In the genomic region with DNA sequence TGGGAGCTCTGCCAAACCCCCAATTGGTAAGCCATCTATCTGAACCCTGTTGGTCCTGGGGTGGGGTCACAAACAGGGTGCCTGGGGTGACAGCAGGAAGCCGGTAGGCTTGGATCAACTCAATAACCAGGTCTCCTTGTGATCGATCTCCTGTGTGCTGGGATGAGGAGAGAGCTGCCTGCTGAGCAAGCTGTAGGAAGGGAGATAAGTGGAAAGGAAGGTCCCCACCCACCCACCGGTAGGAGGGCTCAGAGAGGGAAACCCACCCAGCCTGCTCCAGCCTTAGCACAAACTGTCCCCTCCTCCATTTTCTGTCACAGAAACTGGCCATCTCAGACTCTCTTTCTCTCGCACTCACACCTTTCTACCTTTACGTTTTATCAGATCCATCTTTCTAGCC, we compare ENCODE assay signal across 28 mouse cellular contexts. TPM values are rescaled to one million over a fixed set of nuclear protein-coding genes. Genes with fewer than 3 reads are reported as not detected.
"Had no signal": no experiment of that assay in that cellular context is flagged by ENCODE, and none has a peak within 500 bp of the region (broad histone marks: within the 10 kb centered on the region; RNA-seq: fewer than 3 reads in every experiment).

No protein-coding gene starts in this region.

- H3K9ac ChIP-seq: heart, embryonic 13.5 days; heart, embryonic 15.5 days; hindbrain, embryonic 13.5 days; hindbrain, embryonic 15.5 days; kidney, embryonic 15.5 days; limb, embryonic 13.5 days; limb, embryonic 15.5 days; liver, embryonic 14.5 days had no signal

- H3K9me3 ChIP-seq: heart, embryonic 15.5 days; hindbrain, embryonic 13.5 days; hindbrain, embryonic 15.5 days; kidney, embryonic 15.5 days; limb, embryonic 13.5 days; limb, embryonic 15.5 days had no signal

- H3K4me1 ChIP-seq: heart, embryonic 13.5 days; heart, embryonic 15.5 days; hindbrain, embryonic 13.5 days; hindbrain, embryonic 15.5 days; kidney, embryonic 15.5 days; limb, embryonic 13.5 days; limb, embryonic 15.5 days had no signal

- H3K4me2 ChIP-seq: heart, embryonic 11.5 days; heart, embryonic 13.5 days; heart, embryonic 15.5 days; hindbrain, embryonic 13.5 days; hindbrain, embryonic 15.5 days; kidney, embryonic 15.5 days; limb, embryonic 13.5 days; limb, embryonic 15.5 days had no signal

- DNase-seq: gastrocnemius, adult 2 months; gastrocnemius, postnatal 10 days; gastrocnemius, postnatal 25 days; heart, adult 11 months; heart, adult 2 months; heart, postnatal 14 days; heart, postnatal 36 days; kidney, adult 11 months; kidney, adult 2 months; kidney, adult 9 months; kidney, postnatal 14 days; kidney, postnatal 36 days; layer of hippocampus, adult 9-11 months; layer of hippocampus, postnatal 36 days; left cerebral cortex, postnatal 4 days had no signal

- H3K27ac ChIP-seq: gastrocnemius, adult 2 months; heart, adult 2 months; heart, embryonic 13.5 days; heart, embryonic 15.5 days; hindbrain, embryonic 13.5 days; hindbrain, embryonic 15.5 days; hindbrain, postnatal 0 days; kidney, embryonic 15.5 days; kidney, postnatal 0 days; limb, embryonic 13.5 days; limb, embryonic 15.5 days; liver, embryonic 14.5 days had no signal

- H3K36me3 ChIP-seq: heart, embryonic 13.5 days; heart, embryonic 15.5 days; hindbrain, embryonic 13.5 days; hindbrain, embryonic 15.5 days; kidney, embryonic 15.5 days; limb, embryonic 13.5 days; limb, embryonic 15.5 days had no signal

- H3K4me3 ChIP-seq: gastrocnemius, adult 2 months; heart, adult 2 months; heart, embryonic 13.5 days; heart, embryonic 15.5 days; hindbrain, embryonic 13.5 days; hindbrain, embryonic 15.5 days; kidney, embryonic 15.5 days; limb, embryonic 13.5 days; limb, embryonic 15.5 days had no signal

- ATAC-seq: hindbrain, postnatal 0 days; intestine, embryonic 16.5 days had no signal

- H3K27me3 ChIP-seq: heart, embryonic 15.5 days; hindbrain, embryonic 13.5 days; hindbrain, embryonic 15.5 days; kidney, embryonic 15.5 days; limb, embryonic 13.5 days; limb, embryonic 15.5 days had no signal

RNA-seq across cellular contexts. Expression of a gene that starts 3.6 kb away (rescaled TPM):
- total RNA-seq: gastrocnemius, adult 2 months; gastrocnemius, postnatal 10 days; gastrocnemius, postnatal 25 days; heart, adult 2 months; heart, postnatal 14 days; heart, postnatal 36 days; hematopoietic stem cell, adult 5-6 weeks had no signal
